Mouse (Mus musculus) hindbrain, embryonic 11.5 days (tissue): ENCODE data around the gene Itpk1. TPM values are rescaled to one million over a fixed set of nuclear protein-coding genes. Genes with fewer than 3 reads are reported as not detected.
A peak's percentile ranks its signal among the peaks of the same experiment; 100 is the strongest.

Experiments used
- ATAC-seq: fragments of 200-750 bp; cut with Nextera tagmentation; 2 replicates; pipeline ENCODE4 v1.8.0; 2017; ENCODE audit warnings: mild to moderate bottlenecking, moderate TSS enrichment, moderate library complexity; ENCODE audit not compliant: low FRiP score
- DNase-seq: peaks from one replicate; pipeline ENCODE4 v3.0.0-alpha.2; 2015; ENCODE audit warnings: low spot score
- H3K27ac ChIP-seq: fragments of 300-500 bp; sonication (generic); 2 replicates; pipeline ENCODE4 v1.5.1; 2014; ENCODE audit warnings: mild to moderate bottlenecking, low read depth, low read length
- H3K27me3 ChIP-seq: fragments of 300-500 bp; sonication (generic); 2 replicates; pipeline ENCODE4 v1.6.1; 2014; ENCODE audit warnings: mild to moderate bottlenecking, low read length, moderate library complexity, mixed read lengths; ENCODE audit not compliant: control insufficient read depth, insufficient read depth
- H3K36me3 ChIP-seq: fragments of 300-500 bp; sonication (generic); 2 replicates; pipeline ENCODE4 v1.6.1; 2014; ENCODE audit warnings: mild to moderate bottlenecking, low read length, moderate library complexity, mixed read lengths; ENCODE audit not compliant: control insufficient read depth, insufficient read depth
- H3K4me1 ChIP-seq: fragments of 300-500 bp; sonication (generic); replicated peaks from 2 replicates; pipeline ENCODE4 v1.6.1; 2014; ENCODE audit warnings: low read length, mixed read lengths; ENCODE audit not compliant: control insufficient read depth, insufficient read depth
- H3K4me2 ChIP-seq: fragments of 300-500 bp; sonication (generic); replicated peaks from 2 replicates; pipeline ENCODE4 v1.6.1; 2014; ENCODE audit warnings: mild to moderate bottlenecking, low read depth, low read length
- H3K4me3 ChIP-seq: fragments of 300-500 bp; sonication (generic); 2 replicates; pipeline ENCODE4 v1.5.1; 2014; ENCODE audit warnings: low read depth, low read length
- H3K9ac ChIP-seq: fragments of 300-500 bp; sonication (generic); 2 replicates; pipeline ENCODE4 v1.6.1; 2014; ENCODE audit warnings: low read depth, low read length
- H3K9me3 ChIP-seq: fragments of 300-500 bp; sonication (generic); 2 replicates; pipeline ENCODE4 v1.6.1; 2016; ENCODE audit warnings: low read length; ENCODE audit not compliant: control insufficient read depth
- WGBS: fragments of 180-500 bp; shearing (Covaris S2); extraction: QIAGEN DNeasy Blood & Tissue Kit; methylation state at CpG from one replicate; pipeline ENCODE4 v1.1.7; 2014; 5-methylcytosine and 5-hydroxymethylcytosine counted together
- polyA plus RNA-seq: library from polyadenylated mRNA; unstranded; fragments of >200 nt; fragmentation: Nextera tagmentation; extraction: Ambion mirVana; gene quantifications from 2 replicates; pipeline ENCODE4 v1.2.1, GENCODE M21; 2014

The Itpk1 gene
- polyA plus RNA-seq, 1 experiment from 2014 or later, result 14.1 TPM

DNA sequence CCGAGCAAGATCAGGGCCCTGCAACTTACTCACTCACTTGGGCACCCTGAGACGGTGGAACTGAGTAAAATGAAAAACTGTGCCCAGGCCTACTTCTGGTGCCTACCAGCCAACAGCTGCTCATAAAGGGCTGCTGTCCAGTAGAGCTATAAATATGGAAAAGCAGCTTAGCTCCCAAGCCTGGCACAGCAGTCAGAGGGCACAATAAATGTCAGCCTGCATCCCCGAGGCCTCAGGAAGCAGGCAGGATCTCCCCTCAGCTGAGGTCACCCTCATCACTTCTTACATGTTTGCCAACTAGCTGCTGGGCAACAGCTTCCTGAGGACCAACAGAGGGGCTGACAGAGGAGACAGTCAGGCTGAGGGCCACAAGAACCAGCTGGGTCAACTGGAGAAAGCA, 27.6 kb downstream of the Itpk1 start:
- Histone ChIP-seq H3K9ac (no peak overlapping the region), H3K27ac (no peak overlapping the region), H3K9me3 (no peaks in the 10 kb centered on the region), H3K36me3 (no peaks in the 10 kb centered on the region), H3K27me3 (no peaks in the 10 kb centered on the region; the same call in 1 of the 2 replicates), H3K4me3 (no peak overlapping the region), H3K4me1 (peaks cover 2% of the 10 kb centered on the region; the same call in 1 of the 2 replicates), H3K4me2 (no peak overlapping the region)
- no peak for ATAC-seq
- no peak for DNase-seq
- 81% methylated on average over 3 of the region's 3 CpGs for WGBS

DNA sequence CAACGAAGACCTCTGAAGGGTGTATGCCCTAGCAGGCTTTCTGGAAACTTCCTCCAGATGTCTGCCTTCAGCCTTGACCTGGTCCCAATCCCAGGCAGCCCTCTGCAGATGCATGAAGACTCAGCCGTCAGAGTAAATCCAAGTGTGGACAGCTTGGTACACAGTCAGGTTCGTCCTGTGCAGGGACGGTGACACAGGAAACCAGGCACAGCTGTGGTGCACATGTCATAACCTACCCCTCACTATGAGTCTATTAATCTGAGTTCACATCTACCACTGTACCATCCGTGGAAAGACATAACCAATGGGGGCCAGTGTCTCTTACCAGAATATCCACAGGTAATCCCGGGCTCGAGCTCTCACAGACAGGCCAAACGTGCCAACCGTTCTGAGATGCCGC, 30.2 kb downstream of the Itpk1 start:
- H3K36me3 ChIP-seq, result no peaks in the 10 kb centered on the region
- H3K4me1 ChIP-seq, result peaks cover 2% of the 10 kb centered on the region; the same call in 1 of the 2 replicates
- H3K9me3 ChIP-seq, result no peaks in the 10 kb centered on the region
- no peak overlapping the region for H3K4me3 ChIP-seq
- H3K4me2 ChIP-seq, result no peak overlapping the region
- DNase-seq, result no peak
- WGBS, result 85% methylated on average over 10 of the region's 10 CpGs
- no peak for ATAC-seq
- H3K9ac ChIP-seq, result no peak overlapping the region
- H3K27me3 ChIP-seq, result no peaks in the 10 kb centered on the region; the same call in 1 of the 2 replicates
- H3K27ac ChIP-seq, result no peak overlapping the region

DNA sequence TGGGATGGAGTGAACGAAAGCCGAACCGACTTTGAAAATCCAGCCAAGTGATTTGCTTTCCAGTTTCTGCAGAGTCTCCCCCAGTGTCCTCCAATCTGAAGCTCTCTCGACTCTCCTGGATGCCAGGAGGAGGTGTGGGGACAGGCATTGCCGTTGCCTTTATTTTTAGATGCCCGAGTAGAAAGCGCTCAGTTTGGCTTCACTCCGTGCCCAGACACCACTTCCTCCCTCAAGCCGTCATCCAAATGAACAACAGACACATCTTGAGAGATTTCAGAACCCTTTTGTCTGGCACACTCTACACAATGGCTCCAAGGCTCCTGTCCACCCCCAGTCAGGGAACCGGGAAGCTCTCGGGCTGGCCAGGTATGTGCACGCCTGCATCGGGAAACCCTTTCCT, 30.6 kb downstream of the Itpk1 start:
- H3K4me1 ChIP-seq, result peaks cover 2% of the 10 kb centered on the region; the same call in 1 of the 2 replicates
- DNase-seq (no peak), ATAC-seq (no peak)
- 93% methylated on average over 13 of the region's 13 CpGs for WGBS
- H3K27me3 ChIP-seq, result no peaks in the 10 kb centered on the region; the same call in 1 of the 2 replicates
- H3K9ac ChIP-seq, result no peak overlapping the region
- no peak overlapping the region for H3K4me2 ChIP-seq
- no peaks in the 10 kb centered on the region for H3K36me3 ChIP-seq
- H3K9me3 ChIP-seq, result no peaks in the 10 kb centered on the region
- no peak overlapping the region for H3K27ac ChIP-seq
- H3K4me3 ChIP-seq, result no peak overlapping the region

DNA sequence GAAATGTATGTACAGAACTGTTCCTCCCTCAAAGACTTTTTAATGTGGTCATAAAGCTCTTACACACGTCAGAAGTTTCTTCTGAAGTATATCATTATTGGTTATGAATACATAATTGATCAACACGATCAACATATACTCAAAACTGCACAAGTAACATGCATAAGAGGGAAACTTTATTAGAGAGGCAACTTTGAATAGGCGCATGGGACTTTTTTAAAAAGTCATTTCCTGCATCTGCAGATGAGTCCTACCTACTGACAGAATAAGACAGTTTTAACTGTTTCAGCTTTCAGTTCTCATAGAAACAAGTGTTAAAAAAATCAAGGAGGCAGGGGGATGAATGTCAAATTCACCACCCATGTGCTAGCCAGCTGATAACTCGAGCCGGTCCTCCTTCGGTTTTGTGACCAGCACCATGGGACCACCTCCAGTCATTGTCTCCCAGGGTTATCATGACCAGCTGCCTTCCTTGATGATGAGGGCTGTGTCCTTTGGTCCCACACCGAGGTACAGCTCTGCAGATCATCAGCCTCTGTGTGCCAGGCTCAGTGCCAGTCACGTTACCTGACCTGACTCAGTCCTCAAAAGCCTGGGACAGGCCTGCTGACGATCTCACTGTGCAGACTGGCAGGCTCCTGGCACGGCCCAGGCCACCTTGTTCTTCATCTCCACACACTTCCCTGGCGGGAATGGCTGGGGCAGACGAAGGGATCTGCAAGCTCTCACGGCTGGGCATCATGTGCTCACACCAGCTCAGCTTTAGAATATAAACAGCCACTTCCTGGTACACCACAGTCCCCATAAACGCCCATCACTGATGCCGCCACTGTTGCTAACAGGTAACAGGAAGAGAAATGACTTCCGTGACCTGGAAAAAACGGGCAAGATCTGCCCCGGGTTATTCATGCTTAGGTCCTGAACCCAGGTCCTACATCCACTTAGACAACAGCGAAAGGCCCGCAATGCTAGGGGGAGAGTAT, 31.6 kb downstream of the Itpk1 start:
- H3K9me3 ChIP-seq, result no peaks in the 10 kb centered on the region
- DNase-seq, result no peak
- WGBS, result 90% methylated on average over 20 of the region's 20 CpGs

DNA sequence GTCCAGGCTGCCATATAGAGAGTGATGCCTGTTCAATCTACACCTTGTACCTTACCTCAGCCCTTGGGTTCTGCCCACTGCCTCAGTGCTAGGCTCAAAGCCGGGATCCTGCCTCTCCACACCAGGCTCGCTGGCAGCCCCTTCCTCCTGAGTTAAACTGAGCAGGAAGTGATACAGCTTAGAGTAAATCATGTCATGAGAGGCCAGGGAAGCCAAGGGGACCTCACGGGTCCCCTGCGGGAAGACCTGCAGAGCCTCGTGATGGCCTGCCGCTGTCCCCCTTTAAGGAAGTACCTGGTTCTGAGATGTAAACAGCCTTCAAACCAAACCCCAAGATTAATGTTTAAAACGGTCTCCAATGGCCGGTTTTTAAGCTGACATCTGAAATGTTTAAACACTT, 32.6 kb downstream of the Itpk1 start:
- no peak overlapping the region for H3K4me2 ChIP-seq
- H3K27me3 ChIP-seq, result no peaks in the 10 kb centered on the region; the same call in 1 of the 2 replicates
- no peaks in the 10 kb centered on the region for H3K36me3 ChIP-seq
- no peak overlapping the region for H3K4me3 ChIP-seq
- H3K4me1 ChIP-seq, result no peaks in the 10 kb centered on the region
- H3K9ac ChIP-seq, result no peak overlapping the region
- no peaks in the 10 kb centered on the region for H3K9me3 ChIP-seq
- H3K27ac ChIP-seq, result no peak overlapping the region
- DNase-seq, result no peak
- no peak for ATAC-seq
- whole genome bisulfite sequencing, result 86% methylated on average over 8 of the region's 8 CpGs

More for the DNA sequence above, 31.6 kb downstream of the Itpk1 start:
- no peak overlapping the region for H3K4me3 ChIP-seq
- no peak overlapping the region for H3K27ac ChIP-seq
- H3K4me1 ChIP-seq, result no peaks in the 10 kb centered on the region
- no peak for ATAC-seq
- H3K36me3 ChIP-seq, result no peaks in the 10 kb centered on the region
- H3K4me2 ChIP-seq, result no peak overlapping the region
- no peak overlapping the region for H3K9ac ChIP-seq
- H3K27me3 ChIP-seq, result no peaks in the 10 kb centered on the region; the same call in 1 of the 2 replicates

DNA sequence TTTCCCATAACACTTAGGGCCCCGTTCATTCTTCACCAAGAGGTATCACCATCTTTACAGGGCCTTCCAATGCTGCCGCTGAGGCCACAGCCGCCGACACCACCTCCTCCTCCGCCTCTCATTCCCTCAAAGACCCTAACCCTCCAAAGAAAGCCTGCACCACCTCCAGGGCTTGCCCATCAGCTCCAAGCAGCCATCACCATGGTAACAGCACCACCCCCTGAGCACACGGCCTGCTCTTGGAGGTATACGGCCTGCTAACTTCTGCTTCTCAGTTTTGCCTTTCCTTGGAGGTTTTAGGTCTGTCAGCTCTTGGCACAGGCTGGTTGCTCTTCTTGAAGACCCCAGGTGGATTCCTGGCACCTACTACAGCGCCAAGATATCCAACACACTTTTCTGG, 33.9 kb downstream of the Itpk1 start:
- Histone ChIP-seq H3K27me3 (no peaks in the 10 kb centered on the region; the same call in 1 of the 2 replicates), H3K9ac (no peak overlapping the region), H3K4me1 (no peaks in the 10 kb centered on the region), H3K9me3 (no peaks in the 10 kb centered on the region), H3K36me3 (no peaks in the 10 kb centered on the region), H3K4me3 (no peak overlapping the region), H3K4me2 (no peak overlapping the region), H3K27ac (no peak overlapping the region)
- WGBS, result 40% methylated on average over 8 of the region's 8 CpGs
- DNase-seq, result peak; percentile 37
- peak; percentile 69; the same call in 1 of the 2 replicates for ATAC-seq

DNA sequence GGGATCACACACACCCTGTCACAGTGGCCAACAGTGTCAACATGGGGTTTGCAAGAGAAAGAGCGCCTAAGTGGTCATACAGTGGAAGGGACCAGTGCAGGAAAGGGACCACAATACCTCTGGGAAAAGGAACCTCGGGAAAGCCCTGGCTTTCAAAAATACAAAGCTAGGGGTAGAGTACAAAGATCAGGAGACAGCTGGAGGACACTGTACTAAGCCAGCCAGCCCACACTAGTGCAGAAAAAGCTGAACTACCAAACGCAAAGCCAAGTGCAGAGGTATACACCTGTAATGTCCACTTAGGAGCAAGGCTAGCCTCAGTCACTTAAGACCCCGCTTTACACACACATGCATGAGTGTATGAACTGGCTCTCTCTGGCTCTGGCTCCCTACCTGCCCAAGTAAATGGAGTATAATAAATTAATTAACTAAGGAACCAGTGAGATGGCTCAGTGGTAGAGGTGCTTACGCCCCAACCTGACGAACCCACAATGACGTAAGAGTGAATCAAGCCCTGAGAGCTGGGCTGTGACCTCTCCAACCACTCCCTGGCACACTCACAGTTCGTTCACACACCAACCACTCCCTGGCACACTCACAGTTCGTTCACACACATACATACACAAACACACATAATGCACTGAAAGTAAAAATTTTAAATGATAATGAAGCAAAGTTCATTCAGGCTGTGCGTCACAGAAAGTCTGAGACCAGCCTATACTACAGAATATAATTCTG, 39.1 kb downstream of the Itpk1 start:
- H3K27me3 ChIP-seq, result no peaks in the 10 kb centered on the region
- no peaks in the 10 kb centered on the region for H3K9me3 ChIP-seq
- no peaks in the 10 kb centered on the region for H3K36me3 ChIP-seq
- no peak overlapping the region for H3K27ac ChIP-seq
- H3K4me3 ChIP-seq, result no peak overlapping the region
- DNase-seq (no peak), ATAC-seq (no peak)
- H3K4me2 ChIP-seq, result no peak overlapping the region
- H3K4me1 ChIP-seq, result no peaks in the 10 kb centered on the region
- no peak overlapping the region for H3K9ac ChIP-seq
- WGBS, result 94% methylated on average over 10 of the region's 10 CpGs

DNA sequence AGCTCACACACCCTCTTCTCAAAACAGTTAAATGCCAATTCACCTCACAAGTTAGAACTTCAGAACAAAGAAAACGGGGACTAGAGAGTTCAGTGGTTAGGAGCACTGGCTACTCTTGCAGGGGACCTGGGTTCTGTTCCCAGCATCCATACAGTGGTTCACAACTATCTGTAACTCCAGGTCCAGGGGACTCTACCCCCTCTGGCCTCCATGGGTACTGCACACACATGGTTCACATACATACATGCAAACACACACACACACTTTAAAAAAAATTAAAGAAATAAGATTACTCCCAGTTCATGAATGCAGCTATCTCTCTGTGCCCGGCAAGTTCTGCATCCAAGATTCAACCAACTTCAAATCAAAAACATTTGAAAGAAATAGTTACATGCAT, 40.7 kb downstream of the Itpk1 start:
- no peak for DNase-seq
- Histone ChIP-seq H3K27ac (no peak overlapping the region), H3K4me1 (no peaks in the 10 kb centered on the region), H3K9me3 (no peaks in the 10 kb centered on the region), H3K27me3 (no peaks in the 10 kb centered on the region), H3K9ac (no peak overlapping the region), H3K36me3 (no peaks in the 10 kb centered on the region), H3K4me3 (no peak overlapping the region), H3K4me2 (no peak overlapping the region)
- 93% methylated on average over 2 of the region's 2 CpGs for WGBS
- no peak for ATAC-seq
